Mouse (Mus musculus) midbrain, embryonic 16.5 days (tissue): ENCODE results near the gene Eps8. TPM values are rescaled to one million over a fixed set of nuclear protein-coding genes. Genes with fewer than 3 reads are reported as not detected.

ENCODE experiments used
- ATAC-seq: fragments of 200-750 bp; cut with Nextera tagmentation; 2 replicates; pipeline ENCODE4 v1.8.0; 2017; ENCODE audit warnings: moderate TSS enrichment
- H3K27ac ChIP-seq: fragments of 300-500 bp; sonication (generic); 2 replicates; pipeline ENCODE4 v1.5.1; 2014; ENCODE audit warnings: mild to moderate bottlenecking, low read length, mixed read lengths
- H3K27me3 ChIP-seq: fragments of 300-500 bp; sonication (generic); 2 replicates; pipeline ENCODE4 v1.6.1; 2014; ENCODE audit warnings: low read depth, low read length, mixed read lengths; ENCODE audit not compliant: control insufficient read depth, insufficient read depth
- H3K36me3 ChIP-seq: fragments of 300-500 bp; sonication (generic); 2 replicates; pipeline ENCODE4 v1.6.1; 2014; ENCODE audit warnings: mild to moderate bottlenecking, low read length, moderate library complexity, mixed read lengths; ENCODE audit not compliant: control insufficient read depth, insufficient read depth
- H3K4me1 ChIP-seq: fragments of 300-500 bp; sonication (generic); 2 replicates; pipeline ENCODE4 v1.6.1; 2014; ENCODE audit warnings: mild to moderate bottlenecking, low read length, mixed read lengths; ENCODE audit not compliant: control insufficient read depth, insufficient read depth
- H3K4me2 ChIP-seq: fragments of 300-500 bp; sonication (generic); 2 replicates; pipeline ENCODE4 v1.6.1; 2014; ENCODE audit warnings: mild to moderate bottlenecking, low read length, mixed read lengths
- H3K4me3 ChIP-seq: fragments of 300-500 bp; sonication (generic); 2 replicates; pipeline ENCODE4 v1.5.1; 2014; ENCODE audit warnings: low read depth, mild to moderate bottlenecking, low read length, moderate library complexity, mixed read lengths
- H3K9ac ChIP-seq: fragments of 300-500 bp; sonication (generic); 2 replicates; pipeline ENCODE4 v1.6.1; 2014; ENCODE audit warnings: low read depth, low read length, mixed read lengths
- H3K9me3 ChIP-seq: fragments of 300-500 bp; sonication (generic); replicated peaks from 2 replicates; pipeline ENCODE4 v1.6.1; 2014; ENCODE audit warnings: mild to moderate bottlenecking, low read length, mixed read lengths; ENCODE audit not compliant: control insufficient read depth, poor library complexity, severe bottlenecking
- WGBS: fragments of 180-500 bp; shearing (Covaris S2); extraction: QIAGEN DNeasy Blood & Tissue Kit; methylation state at CpG from one replicate; pipeline ENCODE4 v1.1.7; 2014; 5-methylcytosine and 5-hydroxymethylcytosine counted together
- polyA plus RNA-seq: library from polyadenylated mRNA; unstranded; fragments of >200 nt; fragmentation: Nextera tagmentation; extraction: Ambion mirVana; gene quantifications from 2 replicates; pipeline ENCODE4 v1.2.1, GENCODE M21; 2015

Gene Eps8
- polyA plus RNA-seq, 1 experiment from 2014 or later = 26.4 TPM

GRCm38 (mm10) chr6:137558840-137559239 lies 95.8 kb downstream of the Eps8 start:
- no peak overlapping the region for H3K27ac ChIP-seq
- H3K9ac ChIP-seq = no peak overlapping the region
- 84% methylated on average over 13 of the region's 13 CpGs for WGBS

GRCm38 (mm10) chr6:137557671-137558070 lies 97.0 kb downstream of the Eps8 start:
- WGBS = 75% methylated on average over 2 of the region's 2 CpGs
- Histone ChIP-seq H3K4me3 (no peak overlapping the region), H3K9me3 (no peaks in the 10 kb centered on the region), H3K9ac (no peak overlapping the region), H3K4me1 (peaks cover 2% of the 10 kb centered on the region; the same call in 1 of the 2 replicates), H3K27ac (no peak overlapping the region), H3K36me3 (no peaks in the 10 kb centered on the region), H3K4me2 (no peak overlapping the region), H3K27me3 (no peaks in the 10 kb centered on the region)
- ATAC-seq = no peak

More at GRCm38 (mm10) chr6:137558840-137559239, 95.8 kb downstream of the Eps8 start:
- Histone ChIP-seq H3K4me1 (peaks cover 2% of the 10 kb centered on the region; the same call in 1 of the 2 replicates), H3K4me2 (no peak overlapping the region), H3K9me3 (no peaks in the 10 kb centered on the region), H3K36me3 (no peaks in the 10 kb centered on the region), H3K4me3 (no peak overlapping the region), H3K27me3 (no peaks in the 10 kb centered on the region)
- no peak for ATAC-seq

- no peak overlapping the region for H3K4me3 ChIP-seq
- no peaks in the 10 kb centered on the region for H3K36me3 ChIP-seq
- H3K27ac ChIP-seq = no peak overlapping the region
- no peaks in the 10 kb centered on the region for H3K9me3 ChIP-seq
- ATAC-seq = no peak
- 86% methylated on average over 4 of the region's 4 CpGs for WGBS
- no peak overlapping the region for H3K4me2 ChIP-seq
- peaks cover 2% of the 10 kb centered on the region; the same call in 1 of the 2 replicates for H3K4me1 ChIP-seq
- H3K9ac ChIP-seq = no peak overlapping the region
- no peaks in the 10 kb centered on the region for H3K27me3 ChIP-seq
Observed at GRCm38 (mm10) chr6:137557159-137557558, 97.5 kb downstream of the Eps8 start.

- no peak overlapping the region for H3K27ac ChIP-seq
- peaks cover 2% of the 10 kb centered on the region; the same call in 1 of the 2 replicates for H3K4me1 ChIP-seq
- no peaks in the 10 kb centered on the region for H3K9me3 ChIP-seq
- 93% methylated on average over 5 of the region's 5 CpGs for WGBS
- H3K36me3 ChIP-seq = no peaks in the 10 kb centered on the region
- H3K9ac ChIP-seq = no peak overlapping the region
- ATAC-seq = no peak
- H3K4me2 ChIP-seq = no peak overlapping the region
- H3K4me3 ChIP-seq = no peak overlapping the region
- H3K27me3 ChIP-seq = no peaks in the 10 kb centered on the region
Observed at GRCm38 (mm10) chr6:137556636-137557035, 98.0 kb downstream of the Eps8 start.

GRCm38 (mm10) chr6:137550181-137550580 lies 104.5 kb downstream of the Eps8 start:
- 83% methylated on average over 8 of the region's 8 CpGs for WGBS
- no peak overlapping the region for H3K9ac ChIP-seq
- H3K9me3 ChIP-seq = no peaks in the 10 kb centered on the region

GRCm38 (mm10) chr6:137548613-137549012 lies 106.1 kb downstream of the Eps8 start:
- no peak for ATAC-seq
- 88% methylated on average over 5 of the region's 5 CpGs for WGBS
- H3K4me3 ChIP-seq = no peak overlapping the region

More at GRCm38 (mm10) chr6:137550181-137550580, 104.5 kb downstream of the Eps8 start:
- no peaks in the 10 kb centered on the region for H3K27me3 ChIP-seq
- H3K4me3 ChIP-seq = no peak overlapping the region
- H3K4me2 ChIP-seq = no peak overlapping the region
- H3K36me3 ChIP-seq = no peaks in the 10 kb centered on the region
- no peaks in the 10 kb centered on the region for H3K4me1 ChIP-seq
- no peak overlapping the region for H3K27ac ChIP-seq
- no peak for ATAC-seq

GRCm38 (mm10) chr6:137547555-137547954 lies 107.1 kb downstream of the Eps8 start:
- Histone ChIP-seq H3K4me3 (no peak overlapping the region), H3K4me2 (no peak overlapping the region), H3K36me3 (no peaks in the 10 kb centered on the region), H3K9me3 (no peaks in the 10 kb centered on the region), H3K9ac (no peak overlapping the region), H3K27ac (no peak overlapping the region), H3K27me3 (no peaks in the 10 kb centered on the region), H3K4me1 (peaks cover 9% of the 10 kb centered on the region)
- 88% methylated on average over 2 of the region's 2 CpGs for WGBS
- ATAC-seq = no peak

More at GRCm38 (mm10) chr6:137548613-137549012, 106.1 kb downstream of the Eps8 start:
- H3K27me3 ChIP-seq = no peaks in the 10 kb centered on the region
- no peak overlapping the region for H3K9ac ChIP-seq
- H3K27ac ChIP-seq = no peak overlapping the region
- no peaks in the 10 kb centered on the region for H3K36me3 ChIP-seq
- H3K9me3 ChIP-seq = no peaks in the 10 kb centered on the region
- no peaks in the 10 kb centered on the region for H3K4me1 ChIP-seq
- H3K4me2 ChIP-seq = no peak overlapping the region

GRCm38 (mm10) chr6:137546101-137546500 lies 108.6 kb downstream of the Eps8 start:
- no peak for ATAC-seq

GRCm38 (mm10) chr6:137545341-137545740 lies 109.3 kb downstream of the Eps8 start:
- H3K27me3 ChIP-seq = no peaks in the 10 kb centered on the region
- H3K4me3 ChIP-seq = no peak overlapping the region
- peaks cover 18% of the 10 kb centered on the region for H3K4me1 ChIP-seq
- no peaks in the 10 kb centered on the region for H3K9me3 ChIP-seq
- WGBS = 80% methylated on average over 3 of the region's 3 CpGs
- H3K36me3 ChIP-seq = no peaks in the 10 kb centered on the region
- no peak overlapping the region for H3K27ac ChIP-seq
- no peak for ATAC-seq
- H3K4me2 ChIP-seq = no peak overlapping the region
- H3K9ac ChIP-seq = no peak overlapping the region

More at GRCm38 (mm10) chr6:137546101-137546500, 108.6 kb downstream of the Eps8 start:
- Histone ChIP-seq H3K27ac (no peak overlapping the region), H3K4me1 (peaks cover 18% of the 10 kb centered on the region), H3K9ac (no peak overlapping the region), H3K9me3 (no peaks in the 10 kb centered on the region), H3K36me3 (no peaks in the 10 kb centered on the region), H3K27me3 (no peaks in the 10 kb centered on the region), H3K4me3 (no peak overlapping the region), H3K4me2 (no peak overlapping the region)
- 74% methylated on average over 6 of the region's 6 CpGs for WGBS
